Mouse (Mus musculus): ENCODE results near the gene Csnk2a1. TPM values are rescaled to one million over a fixed set of nuclear protein-coding genes. Genes with fewer than 3 reads are reported as not detected.

Gene Csnk2a1
- polyA plus RNA-seq (2021; fragmentation: Nextera tagmentation): 169 and 236 TPM in 2 replicates
- long read RNA-seq, experiment 1, full-length matches to known transcripts: 31 of 56 reads
- long read RNA-seq, experiment 1, partial matches to known transcripts: 4 of 56 reads
- long read RNA-seq, experiment 1, other reads (novel, unspliced or antisense): 21 of 56 reads
- long read RNA-seq, experiment 2, full-length matches to known transcripts: 5 of 278 reads
- long read RNA-seq, experiment 2, partial matches to known transcripts: 105 of 278 reads
- long read RNA-seq, experiment 2, other reads (novel, unspliced or antisense): 168 of 278 reads

DNA sequence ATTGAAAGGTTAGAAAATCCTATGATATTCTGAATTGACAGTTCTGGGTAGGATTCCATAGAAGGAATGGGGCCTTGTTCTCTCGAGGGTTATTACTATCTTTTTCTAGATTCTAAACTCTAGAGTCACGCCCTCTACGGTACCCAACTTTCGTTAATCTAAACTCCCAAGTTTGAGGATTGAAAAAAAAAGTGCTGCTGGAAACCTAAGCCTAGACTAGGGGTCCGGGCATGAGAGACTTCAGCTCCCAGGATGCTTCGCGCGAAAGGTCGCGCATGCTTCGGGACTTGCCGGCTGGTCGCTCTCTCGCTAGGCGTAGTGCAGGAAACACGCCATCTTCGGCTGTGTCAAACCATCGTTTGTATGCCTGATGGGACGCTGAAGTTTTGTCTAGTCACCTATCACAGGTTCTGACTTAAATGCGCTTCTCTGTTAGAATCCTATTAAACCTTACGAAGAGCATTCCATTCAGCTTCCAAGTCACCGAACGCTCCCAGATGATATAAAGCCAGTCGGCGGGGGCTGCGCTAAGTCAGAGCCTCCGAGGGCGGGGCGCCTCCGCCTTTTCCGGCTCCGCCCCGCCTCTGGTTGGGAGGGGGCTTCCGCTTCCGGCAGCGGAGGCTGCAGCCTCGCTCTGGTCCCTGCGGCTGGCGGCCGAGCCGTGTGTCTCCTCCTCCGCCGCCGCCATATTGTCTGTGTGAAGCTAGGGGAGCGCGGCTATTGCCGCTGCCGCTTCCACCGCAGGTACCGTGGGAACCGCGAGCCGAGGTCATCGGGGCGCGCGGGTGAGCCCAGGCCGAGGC, at the start of gene Csnk2a1:
Gene Csnk2a1 (plus strand): TSS at position 592 of the 803 bp plus-strand sequence.

DNA sequence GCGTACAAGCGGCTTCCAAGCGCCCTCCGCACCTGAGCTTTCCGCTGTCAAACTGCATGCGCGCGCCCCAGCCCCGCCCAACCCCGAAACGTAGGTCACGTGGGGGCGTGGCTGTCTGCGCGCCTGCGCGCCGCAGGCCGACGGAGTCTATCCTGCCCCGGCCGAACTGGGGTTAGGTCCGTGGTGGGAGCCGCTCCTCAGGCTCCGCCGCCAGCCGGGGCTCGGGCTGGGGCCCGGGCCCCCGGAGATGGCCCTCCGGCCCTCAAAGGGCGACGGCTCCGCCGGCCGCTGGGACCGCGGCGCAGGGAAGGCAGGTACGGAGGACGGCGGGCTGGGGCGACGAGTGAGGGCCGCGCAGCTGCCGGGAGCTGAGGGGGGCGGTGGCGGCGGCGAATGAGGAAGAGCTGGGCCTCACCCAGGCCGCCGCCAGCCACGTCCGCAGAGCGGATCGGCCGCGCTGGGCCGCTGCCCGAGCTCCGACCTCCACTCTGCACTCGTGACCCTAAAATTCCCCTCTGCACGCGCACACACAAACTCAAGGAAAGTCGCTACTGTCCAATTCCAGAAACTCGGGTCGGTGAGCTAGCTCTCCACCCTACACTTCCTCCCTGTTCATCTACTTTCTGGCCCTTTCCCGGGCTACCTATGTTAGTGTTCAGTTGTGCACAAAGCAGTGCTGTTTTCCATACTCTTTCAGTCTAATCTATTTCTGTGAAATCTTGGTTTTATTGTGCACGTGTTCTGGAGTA, 67.3 kb downstream of the Csnk2a1 start, which contains the start of gene Tbc1d20:
Gene Tbc1d20 (plus strand): TSS at position 102 of the 749 bp plus-strand sequence.

Other genes with a start within 250 kb of the Csnk2a1 start
- 8.9 and 10.1 TPM in 2 replicates for gene Fam110a, start 246.6 kb upstream of the Csnk2a1 start, polyA plus RNA-seq (2021; fragmentation: Nextera tagmentation)
- gene Slc52a3, start 230.3 kb upstream of the Csnk2a1 start, polyA plus RNA-seq (2021; fragmentation: Nextera tagmentation): 1.6 and 2.2 TPM in 2 replicates
- 1.4 and 4.0 TPM in 2 replicates for gene Scrt2, start 145.3 kb upstream of the Csnk2a1 start, polyA plus RNA-seq (2021; fragmentation: Nextera tagmentation)
- 31.5 and 44.8 TPM in 2 replicates for gene Srxn1, start 121.3 kb upstream of the Csnk2a1 start, polyA plus RNA-seq (2021; fragmentation: Nextera tagmentation)
- 2.1 TPM in 1 of 2 replicates, not detected in the other for gene Tcf15, start 83.3 kb upstream of the Csnk2a1 start, polyA plus RNA-seq (2021; fragmentation: Nextera tagmentation)
- gene Tbc1d20, start 67.0 kb downstream of the Csnk2a1 start, polyA plus RNA-seq (2021; fragmentation: Nextera tagmentation): 11.6 and 23.2 TPM in 2 replicates
- 94.8 and 96.8 TPM in 2 replicates for gene Rbck1, start 105.8 kb downstream of the Csnk2a1 start, polyA plus RNA-seq (2021; fragmentation: Nextera tagmentation)
- 0.64 and 0.85 TPM in 2 replicates for gene Trib3, start 117.2 kb downstream of the Csnk2a1 start, polyA plus RNA-seq (2021; fragmentation: Nextera tagmentation)
- gene Nrsn2, start 149.8 kb downstream of the Csnk2a1 start, polyA plus RNA-seq (2021; fragmentation: Nextera tagmentation): 89.7 and 118 TPM in 2 replicates
- 1.3 and 1.6 TPM in 2 replicates for gene Sox12, start 171.2 kb downstream of the Csnk2a1 start, polyA plus RNA-seq (2021; fragmentation: Nextera tagmentation)
- 5.9 and 6.1 TPM in 2 replicates for gene Zcchc3, start 188.2 kb downstream of the Csnk2a1 start, polyA plus RNA-seq (2021; fragmentation: Nextera tagmentation)
- gene 6820408C15Rik, start 188.7 kb downstream of the Csnk2a1 start, polyA plus RNA-seq (2021; fragmentation: Nextera tagmentation): 1.4 and 2.0 TPM in 2 replicates
- gene Defb23, start 237.8 kb downstream of the Csnk2a1 start, polyA plus RNA-seq (2021; fragmentation: Nextera tagmentation): not detected in 2 replicates